Mouse (Mus musculus) small intestine, adult 2 months (tissue): Measurements from ENCODE around the gene Il27ra.

Experiments
- CTCF ChIP-seq: fragments of 200-500 bp; IDR thresholded peaks from 2 replicates; pipeline ENCODE4 v1.5.1; 2012; ENCODE audit warnings: low read depth, mild to moderate bottlenecking, control low read depth, inconsistent platforms, low read length, moderate library complexity, mixed read lengths; ENCODE audit not compliant: insufficient replicate concordance, insufficient read length; ENCODE audit errors: extremely low read depth
- POLR2A ChIP-seq: fragments of 200-500 bp; IDR thresholded peaks from 2 replicates; pipeline ENCODE4 v1.6.1; 2012; ENCODE audit warnings: low read depth, mild to moderate bottlenecking, control low read depth, inconsistent platforms, low read length, moderate library complexity

DNA sequence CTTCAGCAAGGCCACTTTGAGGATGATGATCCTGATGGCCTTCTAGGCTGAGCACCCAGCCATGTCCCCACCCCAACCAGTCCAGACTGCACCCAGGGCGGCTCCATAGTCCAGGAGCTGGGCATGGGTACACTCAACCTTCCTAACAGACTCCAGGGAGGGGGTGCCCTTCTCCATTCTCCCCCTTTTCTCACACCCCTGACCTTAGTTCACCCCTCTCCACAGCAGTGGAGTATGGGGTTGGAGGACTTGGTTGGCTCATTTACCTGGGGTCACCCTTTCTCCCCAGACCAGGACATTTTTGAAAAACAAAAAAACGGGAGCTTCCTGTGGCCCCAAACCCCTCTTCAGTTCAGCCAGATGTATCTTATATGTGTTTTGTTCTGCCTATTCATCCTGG, 42.6 kb downstream of the Il27ra start:
- TF ChIP-seq CTCF: no peak
- no peak for TF ChIP-seq POLR2A
